Mouse (Mus musculus): ENCODE results near the gene Myl6b.

DNA sequence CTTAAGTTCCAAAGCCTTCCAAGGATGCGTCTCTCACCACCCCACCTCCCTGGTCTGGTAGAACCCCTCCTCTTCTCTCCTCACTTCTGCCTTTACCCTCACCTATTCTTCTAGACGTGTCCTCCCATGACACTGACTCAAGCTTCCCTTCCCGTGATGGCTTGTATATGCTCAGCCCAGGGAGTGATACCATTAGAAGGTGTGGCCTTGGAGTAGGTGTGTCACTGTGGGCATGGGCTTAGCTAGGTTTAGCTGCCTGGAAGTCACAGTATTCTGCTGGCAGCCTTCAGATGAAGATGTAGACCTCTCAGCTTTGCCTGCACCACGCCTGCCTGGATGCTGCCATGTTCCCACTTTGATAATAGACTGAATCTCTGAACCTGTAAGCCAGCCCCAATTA, 16.6 kb upstream of the Myl6b start:
- TF ChIP-seq CTCF (conservative IDR thresholded peaks at IDR 0.05; ENCODE audit: low read length) (no peak), NANOG (IDR thresholded peaks at IDR 0.05; ENCODE audit: borderline replicate concordance, low read length) (no peak), POU5F1 (IDR thresholded peaks at IDR 0.05; ENCODE audit: borderline replicate concordance, low read length) (no peak)
